Mouse (Mus musculus) CH12.LX (cell line): ENCODE measurements around the gene Ascl2.

Experiments used
- CHD2 ChIP-seq: IDR thresholded peaks from 2 replicates; pipeline ENCODE4 v1.6.1; 2011; ENCODE audit warnings: low read length, improper control_type of control experiment
- CTCF ChIP-seq, 2 experiments: IDR thresholded peaks in 1 of 2; conservative IDR thresholded peaks in 1 of 2; 2 replicates each; pipeline ENCODE4 v1.5.1; 2011 to 2012; ENCODE audit warnings: low read depth in 2 of 2, low read length in 2 of 2, improper control_type of control experiment in 1 of 2, inconsistent platforms in 1 of 2, mild to moderate bottlenecking in 1 of 2, moderate library complexity in 1 of 2
- E2F4 ChIP-seq: IDR thresholded peaks from 2 replicates; pipeline ENCODE4 v1.6.1; 2011; ENCODE audit warnings: low read depth, low read length, improper control_type of control experiment; ENCODE audit not compliant: insufficient replicate concordance
- MYC ChIP-seq: IDR thresholded peaks from 2 replicates; pipeline ENCODE4 v1.6.1; 2011; ENCODE audit warnings: low read depth, mild to moderate bottlenecking, improper control_type of control experiment, low read length
- POLR2A ChIP-seq: IDR thresholded peaks from 2 replicates; pipeline ENCODE4 v1.6.1; 2011; ENCODE audit warnings: low read depth, mild to moderate bottlenecking, improper control_type of control experiment, low read length

DNA sequence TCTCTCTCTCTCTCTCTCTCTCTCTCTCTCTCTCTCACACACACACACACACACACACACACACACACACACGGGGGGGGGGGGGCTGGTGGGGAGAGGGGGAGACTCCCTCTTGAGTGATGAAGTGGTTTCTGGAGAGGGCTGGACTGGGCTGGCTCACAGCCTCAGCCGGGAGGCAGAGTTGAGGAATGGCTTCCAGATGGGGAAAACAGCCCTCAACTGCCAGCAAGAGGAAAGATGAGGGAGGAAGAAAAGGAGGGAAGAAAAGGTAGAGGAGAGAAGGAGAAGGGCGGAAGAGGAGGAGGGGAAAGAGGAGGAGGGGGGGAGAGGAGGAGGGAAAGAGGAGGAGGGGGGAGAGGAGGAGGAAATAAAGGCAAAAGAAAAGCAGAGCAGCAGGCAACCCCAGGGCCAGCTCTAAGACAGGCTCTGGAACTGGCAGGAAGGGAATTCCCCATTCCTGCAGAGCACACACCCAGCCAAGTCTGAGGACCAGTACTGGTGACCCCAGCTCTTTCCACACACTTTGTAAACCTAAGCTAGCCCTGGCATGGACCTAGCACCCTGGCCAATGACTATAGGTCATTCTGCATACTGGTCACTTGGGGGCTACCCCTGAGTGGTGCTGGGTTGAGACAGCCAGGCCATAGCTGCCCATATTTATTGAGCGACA lies 40.1 kb upstream of the Ascl2 start:
- no peak for TF ChIP-seq POLR2A
- TF ChIP-seq CTCF (conservative IDR thresholded peaks at IDR 0.05 in 1 of 2, IDR thresholded peaks at IDR 0.05 in 1 of 2; ENCODE audit: low read depth in 2 of 2, low read length in 2 of 2) = no peak
- no peak for TF ChIP-seq MYC
- no peak for TF ChIP-seq CHD2
- no peak for TF ChIP-seq E2F4
